Mouse (Mus musculus) brain, adult 2 months (tissue): ENCODE measurements around the gene Hbs1l.

Experiments used
- DNase-seq: peaks from one replicate; pipeline ENCODE4 v3.0.0; 2011; ENCODE audit warnings: low read depth, low spot score

The Hbs1l gene

GRCm38 (mm10) chr10:21400453-21400852 lies 104.7 kb downstream of the Hbs1l start:
- no peak for DNase-seq

GRCm38 (mm10) chr10:21401259-21401658 lies 105.5 kb downstream of the Hbs1l start:
- no peak for DNase-seq

DNA sequence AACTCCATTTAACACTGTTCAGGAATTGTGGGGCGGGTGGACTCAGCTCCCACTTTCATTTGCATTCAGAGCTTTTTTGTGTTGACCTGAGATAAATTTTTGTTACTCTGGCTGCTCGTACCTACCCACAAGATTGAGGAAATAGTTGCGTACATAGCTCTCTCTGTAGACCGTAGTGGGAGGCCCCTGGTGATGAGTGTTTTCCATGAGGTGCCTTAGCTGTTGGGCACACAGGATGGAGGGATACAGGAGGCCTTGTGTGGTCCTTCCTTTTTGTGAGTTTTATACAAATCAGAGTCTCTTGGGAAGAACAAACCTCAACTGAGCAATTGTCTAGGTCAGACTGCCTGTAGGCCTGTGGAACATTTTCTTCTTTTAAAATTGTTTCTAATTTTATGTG lies 109.0 kb downstream of the Hbs1l start:
- no peak for DNase-seq

- DNase-seq = peak; percentile 20
Observed at GRCm38 (mm10) chr10:21405707-21406534, 110.1 kb downstream of the Hbs1l start.

DNA sequence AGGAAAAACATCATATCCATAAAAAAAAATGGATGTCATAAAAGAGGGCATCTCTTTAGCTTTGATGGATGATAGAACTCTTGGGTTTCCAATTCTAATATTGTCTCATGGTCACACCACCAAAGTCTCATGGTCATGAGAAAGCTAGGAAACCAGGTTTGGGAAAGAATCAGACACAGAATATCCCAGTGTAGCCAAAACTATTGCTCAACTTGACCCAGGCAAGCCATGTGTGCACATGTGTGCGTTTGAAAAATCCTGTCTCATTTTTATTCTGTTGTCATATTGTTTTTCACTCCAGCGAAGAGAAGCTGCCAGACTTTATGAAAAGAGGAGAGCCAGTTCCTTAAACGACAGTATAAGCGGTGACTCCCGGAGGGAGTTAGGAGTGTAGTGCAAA lies 114.9 kb downstream of the Hbs1l start:
- DNase-seq = no peak

DNA sequence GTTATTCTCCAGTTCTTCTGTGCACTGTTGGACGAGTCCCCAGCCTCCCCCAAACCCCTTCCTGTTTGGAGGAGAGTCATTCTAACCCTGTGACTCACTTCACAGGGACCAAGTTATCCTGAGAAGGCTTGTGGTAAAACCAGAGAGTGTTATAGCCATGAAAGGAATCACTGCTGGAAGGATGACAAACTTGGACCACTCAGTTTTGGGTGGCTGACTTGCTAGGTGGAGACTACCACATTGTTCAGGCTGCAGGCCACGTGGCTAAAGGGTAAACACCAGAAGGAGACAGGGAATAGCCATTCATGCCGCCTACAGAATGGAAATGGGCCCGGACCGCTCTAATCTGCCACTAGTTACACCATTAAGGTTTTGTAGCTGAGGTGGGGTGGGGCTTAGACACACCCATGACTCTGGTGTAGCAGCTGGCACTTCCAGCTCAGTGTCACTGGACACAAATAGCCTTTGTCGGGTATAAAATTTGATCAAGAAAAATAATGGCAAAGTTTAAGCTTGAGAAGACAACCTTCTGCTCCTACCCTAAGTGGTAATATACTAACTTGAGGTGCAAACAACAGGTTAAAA lies 115.9 kb downstream of the Hbs1l start:
- peak; percentile 14 for DNase-seq

- no peak for DNase-seq
Observed at GRCm38 (mm10) chr10:21415031-21415430, 119.3 kb downstream of the Hbs1l start.

DNA sequence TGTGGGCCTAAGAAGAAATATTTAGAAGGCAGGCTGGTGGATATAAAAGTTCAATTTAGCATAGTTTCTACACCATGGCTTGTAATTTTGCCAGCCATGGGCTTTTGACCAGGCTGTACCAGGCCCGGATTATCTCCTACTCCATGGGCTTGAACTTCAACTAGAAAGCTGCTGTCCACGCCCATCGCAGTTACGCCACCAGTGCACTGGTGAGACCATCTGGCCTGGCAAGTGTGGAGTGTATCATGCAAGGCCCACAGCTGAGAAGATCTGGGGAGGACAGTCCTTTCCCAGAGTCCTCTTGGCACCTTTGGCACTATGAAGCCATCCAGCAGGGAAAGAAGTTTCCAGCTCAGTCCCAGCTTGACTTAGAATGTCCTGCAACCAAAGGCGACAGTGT lies 120.4 kb downstream of the Hbs1l start:
- DNase-seq = no peak
